Comparison of ENCODE assay signal across 8 mouse cellular contexts in genomic region chr2:165825964-165826712, GRCm38 (mm10).
DNase-seq lines count a peak whose midpoint lies in the region; ATAC-seq lines count a peak whose summit lies in the region.

No protein-coding gene starts in this region.

- no peak overlapping the region for H3K4me2 ChIP-seq in embryonic facial prominence, embryonic 14.5 days (ENCODE audit: low read depth, low read length)
- no peak overlapping the region for H3K4me2 ChIP-seq in heart, embryonic 12.5 days
- H3K4me2 ChIP-seq in liver, embryonic 11.5 days, result no peak overlapping the region
- no peak overlapping the region for H3K4me2 ChIP-seq in neural tube, embryonic 11.5 days (ENCODE audit: low read depth)
- H3K4me2 ChIP-seq in stomach, embryonic 16.5 days (ENCODE audit: low read depth, low read length), result no peak overlapping the region

- peaks cover 12% of the 10 kb centered on the region for H3K4me1 ChIP-seq in heart, embryonic 10.5 days
- H3K4me1 ChIP-seq in embryonic facial prominence, embryonic 14.5 days (ENCODE audit: control insufficient read depth, insufficient read depth, low read length), result peaks cover 3% of the 10 kb centered on the region; the same call in 1 of the 2 replicates
- H3K4me1 ChIP-seq in heart, embryonic 12.5 days (replicated peaks), result peaks cover 14% of the 10 kb centered on the region
- no peaks in the 10 kb centered on the region for H3K4me1 ChIP-seq in liver, embryonic 11.5 days (replicated peaks; ENCODE audit: control insufficient read depth, insufficient read depth, low read length)
- no peaks in the 10 kb centered on the region for H3K4me1 ChIP-seq in neural tube, embryonic 11.5 days (ENCODE audit: control insufficient read depth, insufficient read depth, low read length)
- H3K4me1 ChIP-seq in stomach, embryonic 16.5 days (ENCODE audit: control insufficient read depth, insufficient read depth, low read length), result peaks cover 4% of the 10 kb centered on the region; the same call in 1 of the 2 replicates

- peak; percentile 98 for DNase-seq in heart, adult 11 months
- no peak for DNase-seq in heart, embryonic 10.5 days (ENCODE audit: low spot score)
- peak; percentile 48 for DNase-seq in embryonic facial prominence, embryonic 14.5 days (ENCODE audit: low spot score)
- DNase-seq in kidney, postnatal 14 days, result peak; percentile 87
- no peak for DNase-seq in liver, embryonic 11.5 days (ENCODE audit: low spot score)
- peak; percentile 65 for DNase-seq in neural tube, embryonic 11.5 days (ENCODE audit: low spot score)

- whole genome bisulfite sequencing in heart, embryonic 10.5 days, result 80% methylated on average over 10 of the region's 10 CpGs
- 66% methylated on average over 10 of the region's 10 CpGs for WGBS in embryonic facial prominence, embryonic 14.5 days
- WGBS in heart, embryonic 12.5 days, result 80% methylated on average over 10 of the region's 10 CpGs
- 83% methylated on average over 10 of the region's 10 CpGs for WGBS in liver, embryonic 11.5 days
- 69% methylated on average over 10 of the region's 10 CpGs for WGBS in neural tube, embryonic 11.5 days
- 81% methylated on average over 10 of the region's 10 CpGs for WGBS in stomach, embryonic 16.5 days

- no peak overlapping the region for H3K27ac ChIP-seq in heart, embryonic 10.5 days
- no peak overlapping the region for H3K27ac ChIP-seq in embryonic facial prominence, embryonic 14.5 days (replicated peaks; ENCODE audit: low read depth, low read length)
- no peak overlapping the region for H3K27ac ChIP-seq in heart, embryonic 12.5 days (ENCODE audit: poor library complexity, severe bottlenecking)
- no peak overlapping the region for H3K27ac ChIP-seq in liver, embryonic 11.5 days (ENCODE audit: low read depth, low read length)
- H3K27ac ChIP-seq in neural tube, embryonic 11.5 days (ENCODE audit: low read depth, low read length), result no peak overlapping the region
- H3K27ac ChIP-seq in stomach, embryonic 16.5 days (ENCODE audit: low read length), result no peak overlapping the region

- peaks cover 97% of the 10 kb centered on the region for H3K36me3 ChIP-seq in heart, embryonic 10.5 days
- H3K36me3 ChIP-seq in embryonic facial prominence, embryonic 14.5 days (ENCODE audit: control insufficient read depth, insufficient read depth, low read length), result peaks cover 95% of the 10 kb centered on the region
- peaks cover 96% of the 10 kb centered on the region for H3K36me3 ChIP-seq in heart, embryonic 12.5 days
- H3K36me3 ChIP-seq in liver, embryonic 11.5 days (ENCODE audit: control insufficient read depth, insufficient read depth, low read length), result peaks cover 52% of the 10 kb centered on the region
- peaks cover 7% of the 10 kb centered on the region for H3K36me3 ChIP-seq in neural tube, embryonic 11.5 days (ENCODE audit: control insufficient read depth, insufficient read depth, low read length)
- H3K36me3 ChIP-seq in stomach, embryonic 16.5 days (ENCODE audit: control insufficient read depth, insufficient read depth, low read length), result peaks cover 9% of the 10 kb centered on the region

- no peaks in the 10 kb centered on the region for H3K27me3 ChIP-seq in heart, embryonic 10.5 days (ENCODE audit: insufficient read depth, poor library complexity, severe bottlenecking)
- no peaks in the 10 kb centered on the region for H3K27me3 ChIP-seq in embryonic facial prominence, embryonic 14.5 days (replicated peaks; ENCODE audit: control insufficient read depth, insufficient read depth, low read length)
- H3K27me3 ChIP-seq in heart, embryonic 12.5 days (replicated peaks), result no peaks in the 10 kb centered on the region
- no peaks in the 10 kb centered on the region for H3K27me3 ChIP-seq in liver, embryonic 11.5 days (replicated peaks; ENCODE audit: control insufficient read depth, insufficient read depth, low read length)
- no peaks in the 10 kb centered on the region for H3K27me3 ChIP-seq in neural tube, embryonic 11.5 days (ENCODE audit: control insufficient read depth, insufficient read depth, low read length)
- no peaks in the 10 kb centered on the region for H3K27me3 ChIP-seq in stomach, embryonic 16.5 days (ENCODE audit: control insufficient read depth, insufficient read depth, low read length)

- ATAC-seq in embryonic facial prominence, embryonic 14.5 days (ENCODE audit: low read depth), result peak; percentile 77
- peak; percentile 62; the same call in 1 of the 2 replicates for ATAC-seq in heart, embryonic 12.5 days (ENCODE audit: insufficient number of reproducible peaks, low FRiP score)
- peak; percentile 69 for ATAC-seq in liver, embryonic 11.5 days (replicated peaks; ENCODE audit: low FRiP score)
- no peak for ATAC-seq in neural tube, embryonic 11.5 days (ENCODE audit: insufficient read depth, low FRiP score, low TSS enrichment)
- ATAC-seq in stomach, embryonic 16.5 days (ENCODE audit: insufficient read depth, low FRiP score), result peak; percentile 57; the same call in 1 of the 2 replicates

- no peak overlapping the region for H3K9ac ChIP-seq in embryonic facial prominence, embryonic 14.5 days (ENCODE audit: low read depth, low read length)
- no peak overlapping the region for H3K9ac ChIP-seq in heart, embryonic 12.5 days
- H3K9ac ChIP-seq in liver, embryonic 11.5 days (ENCODE audit: low read depth, low read length), result no peak overlapping the region
- H3K9ac ChIP-seq in neural tube, embryonic 11.5 days (ENCODE audit: low read length), result no peak overlapping the region
- H3K9ac ChIP-seq in stomach, embryonic 16.5 days (ENCODE audit: low read length), result no peak overlapping the region

- no peaks in the 10 kb centered on the region for H3K9me3 ChIP-seq in heart, embryonic 10.5 days
- no peaks in the 10 kb centered on the region for H3K9me3 ChIP-seq in embryonic facial prominence, embryonic 14.5 days (ENCODE audit: control insufficient read depth, low read length)
- H3K9me3 ChIP-seq in heart, embryonic 12.5 days (replicated peaks), result no peaks in the 10 kb centered on the region
- no peaks in the 10 kb centered on the region for H3K9me3 ChIP-seq in liver, embryonic 11.5 days (ENCODE audit: control insufficient read depth, low read length)
- no peaks in the 10 kb centered on the region for H3K9me3 ChIP-seq in neural tube, embryonic 11.5 days (ENCODE audit: control insufficient read depth, low read length)
- H3K9me3 ChIP-seq in stomach, embryonic 16.5 days (replicated peaks; ENCODE audit: control insufficient read depth, low read length), result no peaks in the 10 kb centered on the region

- H3K4me3 ChIP-seq in heart, embryonic 10.5 days, result no peak overlapping the region
- H3K4me3 ChIP-seq in embryonic facial prominence, embryonic 14.5 days (ENCODE audit: low read depth, low read length), result no peak overlapping the region
- no peak overlapping the region for H3K4me3 ChIP-seq in heart, embryonic 12.5 days
- H3K4me3 ChIP-seq in liver, embryonic 11.5 days (ENCODE audit: low read depth, low read length), result no peak overlapping the region
- no peak overlapping the region for H3K4me3 ChIP-seq in neural tube, embryonic 11.5 days (ENCODE audit: low read depth, low read length)
- H3K4me3 ChIP-seq in stomach, embryonic 16.5 days (replicated peaks; ENCODE audit: low read length), result no peak overlapping the region

Comparison
In these comparisons a context has a peak if more than half of its experiments do, and no peak if none do; other contexts are left out.
1. DNase-seq: peak in heart, adult 11 months (single experiment), embryonic facial prominence, embryonic 14.5 days (single experiment), kidney, postnatal 14 days (single experiment) and neural tube, embryonic 11.5 days (single experiment); none in heart, embryonic 10.5 days (single experiment) and liver, embryonic 11.5 days (single experiment).